Mouse (Mus musculus): Measurements from ENCODE around the gene 9230112D13Rik. TPM values are rescaled to one million over a fixed set of nuclear protein-coding genes. Genes with fewer than 3 reads are reported as not detected.

Gene 9230112D13Rik
- polyA plus RNA-seq, 1 experiment from 2014 or later, result not detected

- Histone ChIP-seq H3K4me1 (replicated peaks; ENCODE audit: control insufficient read depth, insufficient read depth, low read length) (peaks cover 8% of the 10 kb centered on the region; the same call in 1 of the 2 replicates), H3K9me3 (ENCODE audit: control insufficient read depth, low read length) (no peaks in the 10 kb centered on the region), H3K27me3 (ENCODE audit: control insufficient read depth, insufficient read depth, low read length) (no peaks in the 10 kb centered on the region), H3K36me3 (ENCODE audit: control insufficient read depth, insufficient read depth, low read length) (no peaks in the 10 kb centered on the region), H3K9ac (ENCODE audit: low read length) (peak overlapping the region; percentile 99), H3K4me2 (ENCODE audit: low read depth, low read length, severe bottlenecking) (peak overlapping the region; percentile 72), H3K4me3 (ENCODE audit: low read depth, low read length) (peak overlapping the region; percentile 91), H3K27ac (ENCODE audit: low read depth, low read length) (peak overlapping the region; percentile 90; the same call in 1 of the 2 replicates)
- WGBS, result under 1% methylated on average over 16 of the region's 16 CpGs
- DNase-seq (ENCODE audit: low spot score) (no peak), ATAC-seq (replicated peaks; ENCODE audit: low FRiP score) (no peak)
These were observed 21.2 kb downstream of the 9230112D13Rik start for GRCm38 (mm10) chr14:34501447-34501803.

- Histone ChIP-seq H3K4me3 (ENCODE audit: low read depth, low read length) (peak overlapping the region; percentile 91), H3K36me3 (ENCODE audit: control insufficient read depth, insufficient read depth, low read length) (no peaks in the 10 kb centered on the region), H3K9me3 (ENCODE audit: control insufficient read depth, low read length) (no peaks in the 10 kb centered on the region), H3K27me3 (ENCODE audit: control insufficient read depth, insufficient read depth, low read length) (no peaks in the 10 kb centered on the region), H3K4me1 (replicated peaks; ENCODE audit: control insufficient read depth, insufficient read depth, low read length) (peaks cover 8% of the 10 kb centered on the region; the same call in 1 of the 2 replicates), H3K4me2 (ENCODE audit: low read depth, low read length, severe bottlenecking) (peak overlapping the region; percentile 72), H3K9ac (ENCODE audit: low read length) (no peak overlapping the region), H3K27ac (ENCODE audit: low read depth, low read length) (no peak overlapping the region)
- no peak for DNase-seq (ENCODE audit: low spot score)
- no peak for ATAC-seq (replicated peaks; ENCODE audit: low FRiP score)
- WGBS, result 4% methylated on average over 4 of the region's 4 CpGs
These were observed 22.3 kb downstream of the 9230112D13Rik start for GRCm38 (mm10) chr14:34500309-34500708.

- no peaks in the 10 kb centered on the region for H3K9me3 ChIP-seq (ENCODE audit: control insufficient read depth, low read length)
- WGBS, result 64% methylated on average over 4 of the region's 4 CpGs
- H3K4me2 ChIP-seq (ENCODE audit: low read depth, low read length, severe bottlenecking), result no peak overlapping the region; the same call in 1 of the 2 replicates
- no peaks in the 10 kb centered on the region for H3K36me3 ChIP-seq (ENCODE audit: control insufficient read depth, insufficient read depth, low read length)
- no peak overlapping the region for H3K9ac ChIP-seq (ENCODE audit: low read length)
- no peaks in the 10 kb centered on the region for H3K27me3 ChIP-seq (ENCODE audit: control insufficient read depth, insufficient read depth, low read length)
- DNase-seq (ENCODE audit: low spot score) (no peak), ATAC-seq (replicated peaks; ENCODE audit: low FRiP score) (no peak)
- no peak overlapping the region for H3K27ac ChIP-seq (ENCODE audit: low read depth, low read length)
- peaks cover 8% of the 10 kb centered on the region; the same call in 1 of the 2 replicates for H3K4me1 ChIP-seq (replicated peaks; ENCODE audit: control insufficient read depth, insufficient read depth, low read length)
- H3K4me3 ChIP-seq (ENCODE audit: low read depth, low read length), result no peak overlapping the region
These were observed 22.9 kb downstream of the 9230112D13Rik start for GRCm38 (mm10) chr14:34499664-34500063.

GRCm38 (mm10) chr14:34497346-34497745 lies 25.3 kb downstream of the 9230112D13Rik start:
- Histone ChIP-seq H3K4me1 (replicated peaks; ENCODE audit: control insufficient read depth, insufficient read depth, low read length) (0 out of 2 replicates have a peak, but pooled peaks cover 6% of the 10 kb centered on the region), H3K4me3 (ENCODE audit: low read depth, low read length) (no peak overlapping the region), H3K27ac (ENCODE audit: low read depth, low read length) (no peak overlapping the region), H3K27me3 (ENCODE audit: control insufficient read depth, insufficient read depth, low read length) (no peaks in the 10 kb centered on the region), H3K9ac (ENCODE audit: low read length) (no peak overlapping the region), H3K9me3 (ENCODE audit: control insufficient read depth, low read length) (no peaks in the 10 kb centered on the region), H3K36me3 (ENCODE audit: control insufficient read depth, insufficient read depth, low read length) (no peaks in the 10 kb centered on the region), H3K4me2 (ENCODE audit: low read depth, low read length, severe bottlenecking) (no peak overlapping the region)
- ATAC-seq (replicated peaks; ENCODE audit: low FRiP score), result no peak
- DNase-seq (ENCODE audit: low spot score), result no peak
- 85% methylated on average over 3 of the region's 3 CpGs for WGBS

GRCm38 (mm10) chr14:34493682-34494081 lies 28.9 kb downstream of the 9230112D13Rik start:
- H3K4me2 ChIP-seq (ENCODE audit: low read depth, low read length, severe bottlenecking), result no peak overlapping the region
- H3K9ac ChIP-seq (ENCODE audit: low read length), result no peak overlapping the region
- H3K9me3 ChIP-seq (ENCODE audit: control insufficient read depth, low read length), result no peaks in the 10 kb centered on the region
- no peaks in the 10 kb centered on the region for H3K4me1 ChIP-seq (replicated peaks; ENCODE audit: control insufficient read depth, insufficient read depth, low read length)
- no peak overlapping the region for H3K4me3 ChIP-seq (ENCODE audit: low read depth, low read length)
- no peak for DNase-seq (ENCODE audit: low spot score)
- WGBS, result 86% methylated on average over 3 of the region's 3 CpGs
- H3K27ac ChIP-seq (ENCODE audit: low read depth, low read length), result no peak overlapping the region
- no peaks in the 10 kb centered on the region for H3K36me3 ChIP-seq (ENCODE audit: control insufficient read depth, insufficient read depth, low read length)
- no peak for ATAC-seq (replicated peaks; ENCODE audit: low FRiP score)
- no peaks in the 10 kb centered on the region for H3K27me3 ChIP-seq (ENCODE audit: control insufficient read depth, insufficient read depth, low read length)

GRCm38 (mm10) chr14:34492688-34493087 lies 29.9 kb downstream of the 9230112D13Rik start:
- Histone ChIP-seq H3K36me3 (ENCODE audit: control insufficient read depth, insufficient read depth, low read length) (no peaks in the 10 kb centered on the region), H3K4me1 (replicated peaks; ENCODE audit: control insufficient read depth, insufficient read depth, low read length) (no peaks in the 10 kb centered on the region), H3K27me3 (ENCODE audit: control insufficient read depth, insufficient read depth, low read length) (no peaks in the 10 kb centered on the region), H3K9me3 (ENCODE audit: control insufficient read depth, low read length) (no peaks in the 10 kb centered on the region), H3K9ac (ENCODE audit: low read length) (no peak overlapping the region), H3K4me3 (ENCODE audit: low read depth, low read length) (no peak overlapping the region), H3K4me2 (ENCODE audit: low read depth, low read length, severe bottlenecking) (no peak overlapping the region), H3K27ac (ENCODE audit: low read depth, low read length) (no peak overlapping the region)
- DNase-seq (ENCODE audit: low spot score) (no peak), ATAC-seq (replicated peaks; ENCODE audit: low FRiP score) (no peak)
- WGBS, result 85% methylated on average over 2 of the region's 2 CpGs

GRCm38 (mm10) chr14:34490965-34491364 lies 31.6 kb downstream of the 9230112D13Rik start:
- H3K27ac ChIP-seq (ENCODE audit: low read depth, low read length), result no peak overlapping the region
- 86% methylated on average over 1 of the region's 1 CpGs for WGBS
- H3K36me3 ChIP-seq (ENCODE audit: control insufficient read depth, insufficient read depth, low read length), result no peaks in the 10 kb centered on the region
- no peak for DNase-seq (ENCODE audit: low spot score)
- no peaks in the 10 kb centered on the region for H3K4me1 ChIP-seq (replicated peaks; ENCODE audit: control insufficient read depth, insufficient read depth, low read length)
- H3K27me3 ChIP-seq (ENCODE audit: control insufficient read depth, insufficient read depth, low read length), result no peaks in the 10 kb centered on the region
- no peak for ATAC-seq (replicated peaks; ENCODE audit: low FRiP score)
- H3K4me2 ChIP-seq (ENCODE audit: low read depth, low read length, severe bottlenecking), result no peak overlapping the region
- H3K4me3 ChIP-seq (ENCODE audit: low read depth, low read length), result no peak overlapping the region
- no peak overlapping the region for H3K9ac ChIP-seq (ENCODE audit: low read length)
- H3K9me3 ChIP-seq (ENCODE audit: control insufficient read depth, low read length), result no peaks in the 10 kb centered on the region

GRCm38 (mm10) chr14:34489928-34490327 lies 32.7 kb downstream of the 9230112D13Rik start:
- no peak for ATAC-seq (replicated peaks; ENCODE audit: low FRiP score)
- Histone ChIP-seq H3K4me2 (ENCODE audit: low read depth, low read length, severe bottlenecking) (no peak overlapping the region), H3K4me1 (replicated peaks; ENCODE audit: control insufficient read depth, insufficient read depth, low read length) (no peaks in the 10 kb centered on the region), H3K9me3 (ENCODE audit: control insufficient read depth, low read length) (no peaks in the 10 kb centered on the region), H3K9ac (ENCODE audit: low read length) (no peak overlapping the region), H3K27me3 (ENCODE audit: control insufficient read depth, insufficient read depth, low read length) (no peaks in the 10 kb centered on the region), H3K4me3 (ENCODE audit: low read depth, low read length) (no peak overlapping the region), H3K27ac (ENCODE audit: low read depth, low read length) (no peak overlapping the region), H3K36me3 (ENCODE audit: control insufficient read depth, insufficient read depth, low read length) (no peaks in the 10 kb centered on the region)
- DNase-seq (ENCODE audit: low spot score), result no peak
- 78% methylated on average over 2 of the region's 2 CpGs for WGBS

- ATAC-seq (replicated peaks; ENCODE audit: low FRiP score) (no peak), DNase-seq (ENCODE audit: low spot score) (no peak)
- no peak overlapping the region for H3K4me3 ChIP-seq (ENCODE audit: low read depth, low read length)
- H3K27ac ChIP-seq (ENCODE audit: low read depth, low read length), result no peak overlapping the region
- no peak overlapping the region for H3K9ac ChIP-seq (ENCODE audit: low read length)
- H3K36me3 ChIP-seq (ENCODE audit: control insufficient read depth, insufficient read depth, low read length), result no peaks in the 10 kb centered on the region
- H3K27me3 ChIP-seq (ENCODE audit: control insufficient read depth, insufficient read depth, low read length), result no peaks in the 10 kb centered on the region
- H3K4me1 ChIP-seq (replicated peaks; ENCODE audit: control insufficient read depth, insufficient read depth, low read length), result no peaks in the 10 kb centered on the region
- no peak overlapping the region for H3K4me2 ChIP-seq (ENCODE audit: low read depth, low read length, severe bottlenecking)
- WGBS, result 57% methylated on average over 8 of the region's 8 CpGs
- no peaks in the 10 kb centered on the region for H3K9me3 ChIP-seq (ENCODE audit: control insufficient read depth, low read length)
These were observed 36.4 kb downstream of the 9230112D13Rik start for GRCm38 (mm10) chr14:34486169-34486568.
